Mouse (Mus musculus): ENCODE measurements around the gene Exoc3l2. TPM values are rescaled to one million over a fixed set of nuclear protein-coding genes. Genes with fewer than 3 reads are reported as not detected.

The Exoc3l2 gene
- polyA plus RNA-seq, 1 experiment from 2014 or later: 0.17 TPM

DNA sequence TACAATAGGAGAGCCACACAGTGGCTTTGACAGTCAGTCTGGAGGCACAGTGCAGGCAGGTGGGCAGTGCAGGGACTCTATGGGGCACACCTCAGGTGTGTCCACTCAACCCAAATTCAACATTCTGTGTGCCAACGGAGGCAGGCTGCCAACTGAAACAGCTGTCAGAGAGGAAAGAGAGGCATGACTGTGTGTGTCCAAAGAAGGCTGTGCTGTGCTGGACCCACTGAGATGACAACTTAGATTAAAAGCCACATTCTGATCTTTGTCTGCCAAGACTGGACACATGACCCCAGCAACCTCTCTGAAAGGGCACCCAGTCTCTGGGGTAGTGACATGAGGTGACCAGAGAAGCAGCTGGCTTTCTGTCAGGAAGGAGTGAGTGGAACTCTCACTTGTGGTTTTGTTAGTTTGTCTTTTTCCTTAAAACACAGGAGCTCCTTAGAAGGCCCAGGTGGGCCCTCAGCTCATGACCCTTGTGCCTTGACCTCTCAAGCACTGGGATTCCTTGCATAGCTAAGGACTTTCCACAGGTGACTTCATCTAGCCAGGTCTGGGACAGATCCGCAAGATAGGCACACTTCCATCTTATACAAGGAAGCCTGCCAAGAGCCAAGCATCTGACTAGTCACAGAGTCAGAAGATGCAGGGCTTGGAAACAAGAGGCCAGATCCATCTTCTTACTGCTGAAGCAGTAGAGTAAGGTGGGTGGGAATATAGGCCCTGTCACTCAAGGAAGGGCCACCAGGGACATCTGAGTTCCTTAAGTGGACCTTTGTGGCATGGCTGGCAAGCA is 77.8 kb downstream of the Exoc3l2 start:
- no peaks in the 10 kb centered on the region for H3K36me3 ChIP-seq (replicated peaks)
- H3K4me1 ChIP-seq: peaks cover 21% of the 10 kb centered on the region
- H3K27me3 ChIP-seq (replicated peaks): no peaks in the 10 kb centered on the region
- H3K4me3 ChIP-seq: no peak overlapping the region
- H3K9ac ChIP-seq: no peak overlapping the region
- no peak overlapping the region for H3K4me2 ChIP-seq
- no peak overlapping the region for H3K27ac ChIP-seq
- 93% methylated on average over 2 of the region's 2 CpGs for WGBS
- no peaks in the 10 kb centered on the region for H3K9me3 ChIP-seq
- ATAC-seq (replicated peaks): no peak

DNA sequence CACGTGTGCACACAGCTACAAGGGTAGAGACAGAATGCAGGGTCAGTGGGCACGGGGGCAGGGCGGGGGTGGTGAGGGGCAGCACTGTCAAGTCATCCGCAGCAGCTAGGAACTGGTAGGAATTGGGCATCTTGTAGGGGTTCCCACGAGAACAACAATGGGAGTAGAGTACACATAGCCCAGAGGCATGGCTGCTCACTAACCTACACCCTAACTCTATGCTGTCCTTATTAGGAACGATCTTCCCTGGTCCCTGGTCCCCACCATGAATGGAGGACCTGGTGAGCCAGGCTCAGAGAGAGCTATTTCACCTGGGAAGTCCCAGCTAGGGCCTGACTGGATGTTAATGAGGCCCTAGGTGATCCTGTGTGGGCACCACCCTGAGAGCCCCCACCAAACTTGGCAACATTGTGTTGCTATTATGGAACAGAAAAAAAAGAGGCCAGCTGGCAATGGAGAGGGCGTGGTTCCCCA is 78.6 kb downstream of the Exoc3l2 start:
- WGBS: 58% methylated on average over 7 of the region's 7 CpGs
- Histone ChIP-seq H3K27ac (no peak overlapping the region), H3K4me1 (peaks cover 21% of the 10 kb centered on the region), H3K4me2 (no peak overlapping the region), H3K9me3 (no peaks in the 10 kb centered on the region), H3K36me3 (replicated peaks) (no peaks in the 10 kb centered on the region), H3K4me3 (no peak overlapping the region), H3K27me3 (replicated peaks) (no peaks in the 10 kb centered on the region), H3K9ac (no peak overlapping the region)
- ATAC-seq (replicated peaks): peak; percentile 24; the same call in 1 of the 2 replicates

DNA sequence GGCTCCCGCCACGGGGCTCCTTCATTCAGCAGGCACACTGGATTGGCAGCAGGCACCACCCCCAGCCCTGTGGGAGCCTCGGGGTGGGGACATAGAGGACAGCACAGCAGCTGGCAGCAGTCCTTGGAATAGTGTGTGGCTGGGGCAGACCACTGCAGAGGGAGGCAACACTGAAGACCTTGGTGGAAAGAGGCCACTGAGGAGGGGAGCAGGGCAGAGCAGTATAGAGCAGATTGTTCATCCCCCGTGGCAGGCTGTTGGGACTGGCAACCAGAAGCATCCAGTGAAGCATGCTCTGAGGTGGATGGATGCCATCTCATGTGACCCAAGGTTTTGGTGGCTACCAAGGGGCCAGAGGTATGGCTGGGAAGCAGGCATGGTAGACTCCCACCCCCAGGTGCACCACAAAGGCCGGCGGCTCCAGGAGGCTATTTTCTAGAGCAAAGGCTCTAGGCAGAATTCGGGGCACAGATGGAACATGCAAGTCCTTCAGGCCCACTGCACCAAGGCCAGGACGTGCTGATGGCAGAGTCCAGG is 79.1 kb downstream of the Exoc3l2 start:
- no peak overlapping the region for H3K4me2 ChIP-seq
- H3K9me3 ChIP-seq: no peaks in the 10 kb centered on the region
- H3K4me1 ChIP-seq: peaks cover 21% of the 10 kb centered on the region
- H3K4me3 ChIP-seq: no peak overlapping the region
- peak; percentile 59 for ATAC-seq (replicated peaks)
- H3K36me3 ChIP-seq (replicated peaks): no peaks in the 10 kb centered on the region
- no peaks in the 10 kb centered on the region for H3K27me3 ChIP-seq (replicated peaks)
- no peak overlapping the region for H3K27ac ChIP-seq
- 51% methylated on average over 8 of the region's 8 CpGs for WGBS
- no peak overlapping the region for H3K9ac ChIP-seq

DNA sequence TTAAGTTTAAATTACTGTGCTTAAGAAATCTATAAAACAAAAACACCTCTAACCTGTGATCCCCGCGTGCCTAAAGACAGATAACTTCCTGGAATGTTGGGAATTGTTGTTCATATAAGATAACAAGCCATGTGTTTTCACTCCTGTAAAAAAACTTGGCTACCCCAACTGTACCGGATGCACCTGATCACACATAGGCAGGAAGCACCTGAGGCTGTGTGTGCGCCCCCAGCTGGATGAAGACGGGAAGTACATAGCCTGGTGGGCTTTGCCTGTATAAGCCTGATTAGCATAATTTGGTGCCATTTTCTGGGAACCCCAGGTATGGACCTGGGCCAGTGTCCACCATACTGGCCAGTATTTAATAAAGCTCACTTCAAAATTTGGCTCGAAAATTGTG is 80.5 kb downstream of the Exoc3l2 start:
- H3K4me3 ChIP-seq: no peak overlapping the region
- H3K36me3 ChIP-seq (replicated peaks): no peaks in the 10 kb centered on the region
- H3K4me1 ChIP-seq: peaks cover 18% of the 10 kb centered on the region
- no peaks in the 10 kb centered on the region for H3K9me3 ChIP-seq
- H3K4me2 ChIP-seq: no peak overlapping the region
- ATAC-seq (replicated peaks): no peak
- H3K27me3 ChIP-seq (replicated peaks): no peaks in the 10 kb centered on the region
- H3K9ac ChIP-seq: no peak overlapping the region
- 60% methylated on average over 6 of the region's 6 CpGs for WGBS
- no peak overlapping the region for H3K27ac ChIP-seq

DNA sequence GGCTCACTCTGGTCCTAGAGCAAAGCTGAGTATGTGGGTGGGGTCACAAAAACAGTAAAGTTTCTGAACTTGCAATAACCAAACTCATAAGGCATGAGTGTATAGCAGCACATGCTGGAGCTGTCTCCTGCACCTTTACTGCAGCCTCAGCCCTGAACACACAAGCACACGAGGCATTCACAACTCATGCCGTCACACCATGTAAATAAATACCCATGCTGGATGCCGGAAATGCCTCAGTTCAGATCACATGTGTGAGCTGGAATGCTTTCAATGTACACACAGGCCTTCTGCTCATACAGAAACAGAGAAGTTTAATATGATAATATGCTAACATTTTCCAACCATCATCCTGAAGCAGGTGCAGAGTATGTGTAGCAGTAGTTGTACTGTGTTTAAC is 82.9 kb downstream of the Exoc3l2 start:
- H3K9me3 ChIP-seq: no peaks in the 10 kb centered on the region
- H3K4me2 ChIP-seq: no peak overlapping the region
- H3K36me3 ChIP-seq (replicated peaks): no peaks in the 10 kb centered on the region
- H3K4me1 ChIP-seq: peaks cover 18% of the 10 kb centered on the region
- no peaks in the 10 kb centered on the region for H3K27me3 ChIP-seq (replicated peaks)
- no peak overlapping the region for H3K4me3 ChIP-seq
- 68% methylated on average over 3 of the region's 3 CpGs for WGBS
- ATAC-seq (replicated peaks): no peak
- no peak overlapping the region for H3K27ac ChIP-seq
- no peak overlapping the region for H3K9ac ChIP-seq

Other genes with a start within 250 kb of the Exoc3l2 start
- 37.9 and 41.1 TPM in 2 replicates for gene Opa3, start 235.0 kb upstream of the Exoc3l2 start, polyA plus RNA-seq (2015; fragmentation: Nextera tagmentation; extraction: Ambion mirVana)
- gene Vasp, start 191.5 kb upstream of the Exoc3l2 start, polyA plus RNA-seq (2015; fragmentation: Nextera tagmentation; extraction: Ambion mirVana): 35.9 and 37.4 TPM in 2 replicates
- 1.1 and 1.7 TPM in 2 replicates for gene Ppm1n, start 183.3 kb upstream of the Exoc3l2 start, polyA plus RNA-seq (2015; fragmentation: Nextera tagmentation; extraction: Ambion mirVana)
- gene Rtn2, start 180.7 kb upstream of the Exoc3l2 start, polyA plus RNA-seq (2015; fragmentation: Nextera tagmentation; extraction: Ambion mirVana): 112 and 121 TPM in 2 replicates
- gene Fosb, start 153.3 kb upstream of the Exoc3l2 start, polyA plus RNA-seq (2015; fragmentation: Nextera tagmentation; extraction: Ambion mirVana): 0.08 TPM in 1 of 2 replicates, not detected in the other
- gene Ercc1, start 118.6 kb upstream of the Exoc3l2 start, polyA plus RNA-seq (2015; fragmentation: Nextera tagmentation; extraction: Ambion mirVana): 80.2 and 83.3 TPM in 2 replicates
- 22.0 and 25.1 TPM in 2 replicates for gene Cd3eap, start 103.8 kb upstream of the Exoc3l2 start, polyA plus RNA-seq (2015; fragmentation: Nextera tagmentation; extraction: Ambion mirVana)
- 2.1 and 2.5 TPM in 2 replicates for gene Ppp1r13l, start 103.6 kb upstream of the Exoc3l2 start, polyA plus RNA-seq (2015; fragmentation: Nextera tagmentation; extraction: Ambion mirVana)
- gene Ercc2, start 81.3 kb upstream of the Exoc3l2 start, polyA plus RNA-seq (2015; fragmentation: Nextera tagmentation; extraction: Ambion mirVana): 29.7 and 33.0 TPM in 2 replicates
- 1.4 and 1.5 TPM in 2 replicates for gene Klc3, start 59.2 kb upstream of the Exoc3l2 start, polyA plus RNA-seq (2015; fragmentation: Nextera tagmentation; extraction: Ambion mirVana)
- gene Ckm, start 58.6 kb upstream of the Exoc3l2 start, polyA plus RNA-seq (2015; fragmentation: Nextera tagmentation; extraction: Ambion mirVana): not detected in 2 replicates
- gene Mark4, start 4.5 kb upstream of the Exoc3l2 start, polyA plus RNA-seq (2015; fragmentation: Nextera tagmentation; extraction: Ambion mirVana): 20.4 and 20.6 TPM in 2 replicates
- 4.8 and 5.0 TPM in 2 replicates for gene Bloc1s3, start 45.0 kb downstream of the Exoc3l2 start, polyA plus RNA-seq (2015; fragmentation: Nextera tagmentation; extraction: Ambion mirVana)
- gene Trappc6a, start 45.1 kb downstream of the Exoc3l2 start, polyA plus RNA-seq (2015; fragmentation: Nextera tagmentation; extraction: Ambion mirVana): 38.3 and 39.1 TPM in 2 replicates
- gene Nkpd1, start 54.5 kb downstream of the Exoc3l2 start, polyA plus RNA-seq (2015; fragmentation: Nextera tagmentation; extraction: Ambion mirVana): 0.74 and 0.95 TPM in 2 replicates
- 44.0 and 48.3 TPM in 2 replicates for gene Ppp1r37, start 99.7 kb downstream of the Exoc3l2 start, polyA plus RNA-seq (2015; fragmentation: Nextera tagmentation; extraction: Ambion mirVana)
- 0.25 and 0.26 TPM in 2 replicates for gene Zfp296, start 114.0 kb downstream of the Exoc3l2 start, polyA plus RNA-seq (2015; fragmentation: Nextera tagmentation; extraction: Ambion mirVana)
- 142 and 155 TPM in 2 replicates for gene Gemin7, start 114.3 kb downstream of the Exoc3l2 start, polyA plus RNA-seq (2015; fragmentation: Nextera tagmentation; extraction: Ambion mirVana)
- 67.2 and 69.1 TPM in 2 replicates for gene Clasrp, start 141.2 kb downstream of the Exoc3l2 start, polyA plus RNA-seq (2015; fragmentation: Nextera tagmentation; extraction: Ambion mirVana)
- gene Relb, start 166.1 kb downstream of the Exoc3l2 start, polyA plus RNA-seq (2015; fragmentation: Nextera tagmentation; extraction: Ambion mirVana): 5.5 and 5.9 TPM in 2 replicates
- gene Clptm1, start 201.7 kb downstream of the Exoc3l2 start, polyA plus RNA-seq (2015; fragmentation: Nextera tagmentation; extraction: Ambion mirVana): 129 and 135 TPM in 2 replicates
- 1.2 TPM in 1 of 2 replicates, not detected in the other for gene Apoc2, start 214.6 kb downstream of the Exoc3l2 start, polyA plus RNA-seq (2015; fragmentation: Nextera tagmentation; extraction: Ambion mirVana)
- not detected in 2 replicates for gene Gm44805, start 218.1 kb downstream of the Exoc3l2 start, polyA plus RNA-seq (2015; fragmentation: Nextera tagmentation; extraction: Ambion mirVana)
- gene Apoc4, start 218.1 kb downstream of the Exoc3l2 start, polyA plus RNA-seq (2015; fragmentation: Nextera tagmentation; extraction: Ambion mirVana): not detected in 2 replicates
- 1.5 and 1.6 TPM in 2 replicates for gene Apoc1, start 229.3 kb downstream of the Exoc3l2 start, polyA plus RNA-seq (2015; fragmentation: Nextera tagmentation; extraction: Ambion mirVana)
- gene Apoe, start 235.9 kb downstream of the Exoc3l2 start, polyA plus RNA-seq (2015; fragmentation: Nextera tagmentation; extraction: Ambion mirVana): 385 and 514 TPM in 2 replicates

Measured in midbrain, embryonic 15.5 days (tissue).